Mouse (Mus musculus) CH12.LX (cell line): ENCODE measurements around the gene Marveld3. TPM values are rescaled to one million over a fixed set of nuclear protein-coding genes. Genes with fewer than 3 reads are reported as not detected.

Experiments
- DNase-seq: peaks from one replicate; pipeline ENCODE4 v3.0.0-alpha.2; 2013; ENCODE audit errors: extremely low read depth
- H3K27ac ChIP-seq: 2 replicates; pipeline ENCODE4 v1.5.1; 2012; ENCODE audit warnings: low read depth, mild to moderate bottlenecking, control low read depth, moderate library complexity; ENCODE audit not compliant: insufficient read depth
- H3K27me3 ChIP-seq: replicated peaks from 2 replicates; pipeline ENCODE3; 2012; ENCODE audit warnings: inconsistent platforms
- H3K36me3 ChIP-seq, 2 experiments: replicated peaks in 1 of 2; 2 replicates each; pipeline versions ENCODE3 to v1.6.1; 2012; ENCODE audit warnings: inconsistent platforms in 1 of 2, low read length in 1 of 2, mild to moderate bottlenecking in 1 of 2, mixed read lengths in 1 of 2, moderate library complexity in 1 of 2; ENCODE audit not compliant: control insufficient read depth in 1 of 2, insufficient read depth in 1 of 2
- H3K4me1 ChIP-seq, 2 experiments: 2 replicates each; pipeline ENCODE4 v1.6.1; 2012; ENCODE audit warnings: inconsistent platforms in 1 of 2, moderate library complexity in 1 of 2; ENCODE audit not compliant: insufficient read depth in 2 of 2, control insufficient read depth in 1 of 2
- H3K4me2 ChIP-seq: 2 replicates; pipeline ENCODE4 v1.6.1; 2012; ENCODE audit warnings: low read depth, mild to moderate bottlenecking, control low read depth; ENCODE audit not compliant: poor library complexity, insufficient read depth, severe bottlenecking
- H3K4me3 ChIP-seq, 3 experiments: fragments of 150-350 bp in 1 of 3; sonication (generic) in 1 of 3; replicated peaks in 1 of 3; 2 replicates each; pipeline versions ENCODE3 to v1.5.1; 2011 to 2012; ENCODE audit warnings: low read depth in 2 of 3, low read length in 2 of 3, mild to moderate bottlenecking in 2 of 3, moderate library complexity in 2 of 3, control low read depth in 1 of 3, improper control_type of control experiment in 1 of 3, inconsistent platforms in 1 of 3, mixed read lengths in 1 of 3; ENCODE audit not compliant: poor library complexity in 1 of 3
- H3K79me2 ChIP-seq: replicated peaks from 2 replicates; pipeline ENCODE4 v1.6.1; 2012; ENCODE audit warnings: mild to moderate bottlenecking, moderate library complexity; ENCODE audit not compliant: control insufficient read depth, poor library complexity, insufficient read depth, severe bottlenecking; ENCODE audit errors: extremely low read depth
- H3K9ac ChIP-seq: 2 replicates; pipeline ENCODE4 v1.6.1; 2012; ENCODE audit warnings: low read depth, mild to moderate bottlenecking, control low read depth, moderate library complexity; ENCODE audit not compliant: insufficient read depth
- H3K9me3 ChIP-seq: replicated peaks from 2 replicates; pipeline ENCODE3; 2012; ENCODE audit warnings: low read length, inconsistent platforms, mixed read lengths
- BHLHE40 ChIP-seq: IDR thresholded peaks from 2 replicates; pipeline ENCODE4 v1.6.1; 2011; ENCODE audit warnings: mild to moderate bottlenecking, low read depth, low read length, improper control_type of control experiment
- CTCF ChIP-seq, 2 experiments: IDR thresholded peaks in 1 of 2; conservative IDR thresholded peaks in 1 of 2; 2 replicates each; pipeline ENCODE4 v1.5.1; 2011 to 2012; ENCODE audit warnings: low read depth in 2 of 2, low read length in 2 of 2, improper control_type of control experiment in 1 of 2, inconsistent platforms in 1 of 2, mild to moderate bottlenecking in 1 of 2, moderate library complexity in 1 of 2
- E2F4 ChIP-seq: IDR thresholded peaks from 2 replicates; pipeline ENCODE4 v1.6.1; 2011; ENCODE audit warnings: low read depth, low read length, improper control_type of control experiment; ENCODE audit not compliant: insufficient replicate concordance
- ETS1 ChIP-seq: conservative IDR thresholded peaks from 2 replicates; pipeline ENCODE4 v1.6.1; 2012; ENCODE audit warnings: low read depth, mild to moderate bottlenecking, inconsistent platforms, low read length, improper control_type of control experiment, moderate library complexity
- GABPA ChIP-seq: IDR thresholded peaks from 2 replicates; pipeline ENCODE4 v1.6.1; 2012; ENCODE audit warnings: low read depth, low read length, improper control_type of control experiment, inconsistent platforms; ENCODE audit not compliant: insufficient replicate concordance
- HCFC1 ChIP-seq: IDR thresholded peaks from 2 replicates; pipeline ENCODE4 v1.6.1; 2012; ENCODE audit warnings: low read depth, mild to moderate bottlenecking, inconsistent platforms, low read length, improper control_type of control experiment
- MAX ChIP-seq: IDR thresholded peaks from 2 replicates; pipeline ENCODE4 v1.6.1; 2011; ENCODE audit warnings: low read length, improper control_type of control experiment
- MAZ ChIP-seq: IDR thresholded peaks from 2 replicates; pipeline ENCODE4 v1.6.1; 2012; ENCODE audit warnings: low read depth, mild to moderate bottlenecking, inconsistent platforms, low read length, improper control_type of control experiment, moderate library complexity
- MEF2A ChIP-seq: IDR thresholded peaks from 2 replicates; pipeline ENCODE4 v1.6.1; 2014; ENCODE audit warnings: low read depth, mild to moderate bottlenecking, inconsistent platforms, low read length, improper control_type of control experiment, borderline replicate concordance
- MXI1 ChIP-seq: IDR thresholded peaks from 2 replicates; pipeline ENCODE4 v1.6.1; 2011; ENCODE audit warnings: mild to moderate bottlenecking, low read depth, low read length, improper control_type of control experiment
- PAX5 ChIP-seq: IDR thresholded peaks from 2 replicates; pipeline ENCODE4 v1.6.1; 2012; ENCODE audit warnings: low read length, inconsistent platforms, mixed read lengths
- POLR2A ChIP-seq: IDR thresholded peaks from 2 replicates; pipeline ENCODE4 v1.6.1; 2011; ENCODE audit warnings: low read depth, mild to moderate bottlenecking, improper control_type of control experiment, low read length
- RAD21 ChIP-seq: IDR thresholded peaks from 2 replicates; pipeline ENCODE4 v1.6.1; 2011; ENCODE audit warnings: low read depth, mild to moderate bottlenecking, low read length, improper control_type of control experiment, moderate library complexity
- SIN3A ChIP-seq: IDR thresholded peaks from 2 replicates; pipeline ENCODE4 v1.6.1; 2012; ENCODE audit warnings: low read length, improper control_type of control experiment, inconsistent platforms
- SMC3 ChIP-seq: IDR thresholded peaks from 2 replicates; pipeline ENCODE4 v1.6.1; 2011; ENCODE audit warnings: low read depth, low read length, improper control_type of control experiment
- TCF12 ChIP-seq: IDR thresholded peaks from 2 replicates; pipeline ENCODE4 v1.6.1; 2014; ENCODE audit warnings: low read depth, mild to moderate bottlenecking, inconsistent platforms, low read length, improper control_type of control experiment
- USF1 ChIP-seq: IDR thresholded peaks from 2 replicates; pipeline ENCODE4 v1.6.1; 2014; ENCODE audit warnings: low read depth, mild to moderate bottlenecking, inconsistent platforms, low read length, improper control_type of control experiment
- USF2 ChIP-seq: conservative IDR thresholded peaks from 2 replicates; pipeline ENCODE4 v1.6.1; 2011; ENCODE audit warnings: low read depth, low read length, improper control_type of control experiment
- ZKSCAN1 ChIP-seq: IDR thresholded peaks from 2 replicates; pipeline ENCODE4 v1.6.1; 2012; ENCODE audit warnings: low read depth, inconsistent platforms, low read length, improper control_type of control experiment, borderline replicate concordance
- ZNF384 ChIP-seq: IDR thresholded peaks from 2 replicates; pipeline ENCODE4 v1.6.1; 2012; ENCODE audit warnings: low read depth, low read length, improper control_type of control experiment, inconsistent platforms
- dilution Hi-C: fragments of 300-500 bp; cut with MboI; formaldehyde crosslinking; loops from 2 replicates; pipeline ENCODE4 v1.14.3; 2020; ENCODE audit warnings: low sequenced_read_pairs; ENCODE audit not compliant: extremely low pct_unique_long_range_greater_than_20kb, extremely low pct_ligation_motif_present
- in situ Hi-C: fragments of 300-500 bp; cut with MboI; formaldehyde crosslinking; loops from 3 replicates; pipeline ENCODE4 v1.14.3; 2019; ENCODE audit warnings: low sequenced_read_pairs, low pct_ligation_motif_present, low pct_unique_long_range_greater_than_20kb, mixed read lengths
- polyA plus RNA-seq: library from polyadenylated mRNA; unstranded; fragments of >175 nt; gene quantifications from 2 replicates; pipeline ENCODE4 v1.2.1, GENCODE M21; 2012; ENCODE audit warnings: low read depth; ENCODE audit not compliant: insufficient read length
- total RNA-seq, 2 experiments: library from RNA; depleted of rRNA; stranded (reverse); fragments of 300-350 nt in 1 of 2; fragments of >200 nt in 1 of 2; gene quantifications; 2 replicates each; pipeline ENCODE4 v1.2.3; 2012 to 2014

The Marveld3 gene
- total and polyA plus RNA-seq, 3 experiments: not detected

- Histone ChIP-seq H3K9me3 (no peaks in the 10 kb centered on the region), H3K9ac (no peak overlapping the region), H3K27ac (no peak overlapping the region), H3K79me2 (no peaks in the 10 kb centered on the region), H3K4me3 (no peak overlapping the region), H3K4me1 (no peaks in the 10 kb centered on the region), H3K36me3 (peaks cover 0 to 17% of the 10 kb centered on the region in 2 experiments), H3K27me3 (no peaks in the 10 kb centered on the region), H3K4me2 (no peak overlapping the region)
- DNase-seq: peak; percentile 29
- in situ Hi-C loops: no loop called here
- dilution Hi-C loops: no loop called here
- no peak for TF ChIP-seq E2F4
- TF ChIP-seq CTCF (conservative IDR thresholded peaks at IDR 0.05 in 1 of 2, IDR thresholded peaks at IDR 0.05 in 1 of 2; ENCODE audit: low read depth in 2 of 2, low read length in 2 of 2): peak; percentile 70 to 75
- TF ChIP-seq USF1: no peak
- peak; percentile 63 for TF ChIP-seq SMC3
- TF ChIP-seq POLR2A: no peak
- TF ChIP-seq HCFC1: no peak
- TF ChIP-seq ZNF384: peak; percentile 75
- TF ChIP-seq BHLHE40: no peak
- TF ChIP-seq MXI1: no peak
- no peak for TF ChIP-seq PAX5
- TF ChIP-seq USF2: no peak
- TF ChIP-seq RAD21: peak; percentile 57
- TF ChIP-seq SIN3A: no peak
- TF ChIP-seq ZKSCAN1: no peak
- TF ChIP-seq MAZ: no peak
- no peak for TF ChIP-seq GABPA
- TF ChIP-seq MAX: no peak
- TF ChIP-seq MEF2A: no peak
- TF ChIP-seq ETS1: no peak
- no peak for TF ChIP-seq TCF12
These were observed 14.3 kb downstream of the Marveld3 start for GRCm38 (mm10) chr8:109947447-109948284.

GRCm38 (mm10) chr8:109946272-109946671 is 15.7 kb downstream of the Marveld3 start:
- dilution Hi-C loops: no loop called here
- Histone ChIP-seq H3K9me3 (no peaks in the 10 kb centered on the region), H3K4me2 (no peak overlapping the region), H3K36me3 (peaks cover 0 to 26% of the 10 kb centered on the region in 2 experiments), H3K27me3 (no peaks in the 10 kb centered on the region), H3K79me2 (no peaks in the 10 kb centered on the region; the same call in 1 of the 2 replicates), H3K27ac (no peak overlapping the region), H3K4me1 (no peaks in the 10 kb centered on the region), H3K4me3 (no peak overlapping the region), H3K9ac (no peak overlapping the region)
- no peak for DNase-seq
- in situ Hi-C loops: no loop called here
- TF ChIP-seq BHLHE40: no peak
